Comparison of ENCODE assay signal across 9 mouse cellular contexts in the genomic region with DNA sequence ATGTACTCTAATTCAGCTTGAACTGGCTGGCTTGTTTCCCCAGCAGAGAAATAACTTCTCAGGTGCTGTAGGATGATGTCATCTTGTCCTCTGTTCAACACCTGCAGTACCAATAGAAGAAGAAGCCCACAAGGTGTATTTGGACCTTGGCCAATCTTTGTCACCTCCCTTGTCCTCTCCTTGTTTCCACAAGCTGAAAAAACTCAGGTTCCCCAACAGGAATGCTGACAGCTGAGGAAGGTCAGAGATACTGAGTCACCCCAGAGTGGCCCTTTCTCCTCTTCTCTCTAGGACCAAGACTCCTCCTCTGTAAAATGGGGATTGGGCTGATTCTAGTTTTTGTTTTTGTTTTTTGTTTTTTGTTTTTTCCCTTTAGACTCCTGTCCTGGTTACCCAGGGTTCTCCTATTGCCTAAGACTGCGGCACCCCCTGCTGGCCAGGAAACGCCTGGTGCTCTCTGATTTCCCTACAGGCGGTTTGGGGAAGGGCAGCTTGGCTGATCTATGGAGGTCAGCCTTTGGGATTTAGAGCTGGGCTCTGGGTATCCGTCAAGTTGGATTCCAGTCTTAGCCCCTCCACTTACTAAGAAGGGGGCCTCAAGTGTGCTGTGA. TPM values are rescaled to one million over a fixed set of nuclear protein-coding genes. Genes with fewer than 3 reads are reported as not detected.
A peak's percentile ranks its signal among the peaks of the same experiment; 100 is the strongest.
DNase-seq lines count a peak whose midpoint lies in the region; ATAC-seq and TF ChIP-seq lines count a peak whose summit lies in the region.
"Had no signal": no experiment of that assay in that cellular context is flagged by ENCODE, and none has a peak within 500 bp of the region (broad histone marks: within the 10 kb centered on the region; RNA-seq: fewer than 3 reads in every experiment).

No protein-coding gene starts in this region.

- no peaks in the 10 kb centered on the region for H3K27me3 ChIP-seq in forebrain, postnatal 0 days (ENCODE audit: insufficient read depth, low read length)
- no peaks in the 10 kb centered on the region for H3K27me3 ChIP-seq in hindbrain, embryonic 16.5 days (replicated peaks; ENCODE audit: control insufficient read depth, insufficient read depth, low read length)

- H3K4me2 ChIP-seq in forebrain, postnatal 0 days (ENCODE audit: low read depth): no peak overlapping the region
- H3K4me2 ChIP-seq in hindbrain, embryonic 16.5 days (ENCODE audit: low read length): no peak overlapping the region

- WGBS in forebrain, postnatal 0 days: 4% methylated on average over 4 of the region's 4 CpGs
- 3% methylated on average over 4 of the region's 4 CpGs for WGBS in hindbrain, embryonic 16.5 days

- H3K27ac ChIP-seq in forebrain, postnatal 0 days (ENCODE audit: low read depth, low read length): no peak overlapping the region
- no peak overlapping the region for H3K27ac ChIP-seq in hindbrain, embryonic 16.5 days (ENCODE audit: low read depth, low read length)

- TF ChIP-seq CTCF in forebrain, postnatal 0 days (IDR thresholded peaks at IDR 0.05; ENCODE audit: low read depth): peak; percentile 98

- no peaks in the 10 kb centered on the region for H3K36me3 ChIP-seq in forebrain, postnatal 0 days (ENCODE audit: insufficient read depth)
- no peaks in the 10 kb centered on the region for H3K36me3 ChIP-seq in hindbrain, embryonic 16.5 days (ENCODE audit: control insufficient read depth, insufficient read depth, low read length)

- no peaks in the 10 kb centered on the region for H3K4me1 ChIP-seq in forebrain, postnatal 0 days (ENCODE audit: insufficient read depth)
- H3K4me1 ChIP-seq in hindbrain, embryonic 16.5 days (ENCODE audit: control insufficient read depth, insufficient read depth, low read depth, low read length): no peaks in the 10 kb centered on the region

- no peak overlapping the region for H3K9ac ChIP-seq in forebrain, postnatal 0 days
- no peak overlapping the region for H3K9ac ChIP-seq in hindbrain, embryonic 16.5 days (ENCODE audit: low read depth, low read length)

- H3K9me3 ChIP-seq in forebrain, postnatal 0 days (ENCODE audit: low read length): no peaks in the 10 kb centered on the region
- no peaks in the 10 kb centered on the region for H3K9me3 ChIP-seq in hindbrain, embryonic 16.5 days (ENCODE audit: control insufficient read depth, low read length)

- no peak overlapping the region for H3K4me3 ChIP-seq in forebrain, postnatal 0 days (ENCODE audit: low read depth, low read length)
- H3K4me3 ChIP-seq in hindbrain, embryonic 16.5 days (ENCODE audit: low read length): no peak overlapping the region
- H3K4me3 ChIP-seq: myocyte had no signal

- DNase-seq in Muller cell, postnatal 12 days (ENCODE audit: inconsistent ontology term): peak; percentile 88
- DNase-seq in cerebellum, adult 11-12 months: peak; percentile 58
- peak; percentile 84 for DNase-seq in forebrain, postnatal 0 days
- DNase-seq in layer of hippocampus, postnatal 36 days: peak; percentile 73 to 76
- DNase-seq in lung, postnatal 4 days: peak; percentile 85 to 91
- DNase-seq in right cerebral cortex, postnatal 25 days: peak; percentile 73
- peak; percentile 79 to 86 for DNase-seq in urinary bladder, postnatal 36 days (ENCODE audit: low spot score in 2 of 2)

- ATAC-seq in forebrain, postnatal 0 days: peak; percentile 81
- peak; percentile 31; the same call in 1 of the 2 replicates for ATAC-seq in hindbrain, embryonic 16.5 days

RNA-seq across cellular contexts. Expression of a gene that starts 26.4 kb away (rescaled TPM):
- 324 and 367 TPM in 2 replicates for total RNA-seq in forebrain, postnatal 0 days (2014; rRNA removed)
- 179 and 198 TPM in 2 replicates for polyA plus RNA-seq in forebrain, postnatal 0 days (2015; fragmentation: Nextera tagmentation; extraction: Ambion mirVana)
- polyA plus RNA-seq in hindbrain, embryonic 16.5 days (2015; fragmentation: Nextera tagmentation; extraction: Ambion mirVana): 134 and 150 TPM in 2 replicates
- total RNA-seq in layer of hippocampus, postnatal 36 days (2021): 100 to 1,000 TPM; 157 to 167 TPM

RNA-seq across cellular contexts. Expression of a gene that starts 31.7 kb away (rescaled TPM):
- 11.4 and 16.9 TPM in 2 replicates for total RNA-seq in forebrain, postnatal 0 days (2014; rRNA removed)
- polyA plus RNA-seq in forebrain, postnatal 0 days (2015; fragmentation: Nextera tagmentation; extraction: Ambion mirVana): 20.7 and 24.0 TPM in 2 replicates
- 28.9 and 31.6 TPM in 2 replicates for polyA plus RNA-seq in hindbrain, embryonic 16.5 days (2015; fragmentation: Nextera tagmentation; extraction: Ambion mirVana)
- total RNA-seq in layer of hippocampus, postnatal 36 days (2021): 10 to 100 TPM; 18.4 to 19.9 TPM
